Mouse (Mus musculus): ENCODE data around the gene Col23a1. TPM values are rescaled to one million over a fixed set of nuclear protein-coding genes. Genes with fewer than 3 reads are reported as not detected.

Col23a1 gene
- polyA plus RNA-seq, 1 experiment from 2014 or later, result 11.1 TPM

GRCm38 (mm10) chr11:51430180-51430578 is 140.5 kb downstream of the Col23a1 start:
- Histone ChIP-seq H3K4me2 (no peak overlapping the region), H3K9me3 (ENCODE audit: control insufficient read depth, low read length) (no peaks in the 10 kb centered on the region), H3K4me3 (ENCODE audit: low read depth, low read length) (no peak overlapping the region), H3K27me3 (ENCODE audit: control insufficient read depth, insufficient read depth, low read length) (no peaks in the 10 kb centered on the region), H3K4me1 (ENCODE audit: control insufficient read depth, insufficient read depth, low read length) (no peaks in the 10 kb centered on the region), H3K9ac (ENCODE audit: low read length) (no peak overlapping the region), H3K27ac (ENCODE audit: low read depth, low read length) (no peak overlapping the region), H3K36me3 (ENCODE audit: control insufficient read depth, insufficient read depth, low read length) (no peaks in the 10 kb centered on the region)
- WGBS, result 59% methylated on average over 8 of the region's 8 CpGs
- DNase-seq (ENCODE audit: low spot score, missing footprints) (no peak), ATAC-seq (ENCODE audit: low FRiP score) (no peak)

- ATAC-seq (ENCODE audit: low FRiP score) (no peak), DNase-seq (ENCODE audit: low spot score, missing footprints) (no peak)
- Histone ChIP-seq H3K27ac (ENCODE audit: low read depth, low read length) (no peak overlapping the region), H3K27me3 (ENCODE audit: control insufficient read depth, insufficient read depth, low read length) (no peaks in the 10 kb centered on the region), H3K4me2 (no peak overlapping the region), H3K4me1 (ENCODE audit: control insufficient read depth, insufficient read depth, low read length) (no peaks in the 10 kb centered on the region), H3K9ac (ENCODE audit: low read length) (no peak overlapping the region), H3K9me3 (ENCODE audit: control insufficient read depth, low read length) (no peaks in the 10 kb centered on the region), H3K4me3 (ENCODE audit: low read depth, low read length) (no peak overlapping the region), H3K36me3 (ENCODE audit: control insufficient read depth, insufficient read depth, low read length) (no peaks in the 10 kb centered on the region)
- 90% methylated on average over 3 of the region's 3 CpGs for WGBS
Observed at GRCm38 (mm10) chr11:51431287-51431686, 141.6 kb downstream of the Col23a1 start.

GRCm38 (mm10) chr11:51431968-51432367 is 142.2 kb downstream of the Col23a1 start:
- no peak overlapping the region for H3K4me3 ChIP-seq (ENCODE audit: low read depth, low read length)
- H3K27ac ChIP-seq (ENCODE audit: low read depth, low read length), result no peak overlapping the region
- ATAC-seq (ENCODE audit: low FRiP score) (no peak), DNase-seq (ENCODE audit: low spot score, missing footprints) (no peak)
- no peak overlapping the region for H3K4me2 ChIP-seq
- H3K9ac ChIP-seq (ENCODE audit: low read length), result no peak overlapping the region
- no peaks in the 10 kb centered on the region for H3K27me3 ChIP-seq (ENCODE audit: control insufficient read depth, insufficient read depth, low read length)
- WGBS, result 80% methylated on average over 8 of the region's 8 CpGs
- H3K36me3 ChIP-seq (ENCODE audit: control insufficient read depth, insufficient read depth, low read length), result no peaks in the 10 kb centered on the region
- H3K4me1 ChIP-seq (ENCODE audit: control insufficient read depth, insufficient read depth, low read length), result no peaks in the 10 kb centered on the region
- H3K9me3 ChIP-seq (ENCODE audit: control insufficient read depth, low read length), result no peaks in the 10 kb centered on the region

GRCm38 (mm10) chr11:51442006-51442405 is 152.3 kb downstream of the Col23a1 start:
- H3K9ac ChIP-seq (ENCODE audit: low read length), result no peak overlapping the region
- H3K4me3 ChIP-seq (ENCODE audit: low read depth, low read length), result no peak overlapping the region
- H3K4me1 ChIP-seq (ENCODE audit: control insufficient read depth, insufficient read depth, low read length), result no peaks in the 10 kb centered on the region
- ATAC-seq (ENCODE audit: low FRiP score), result no peak
- no peak overlapping the region for H3K27ac ChIP-seq (ENCODE audit: low read depth, low read length)
- no peaks in the 10 kb centered on the region; the same call in 1 of the 2 replicates for H3K9me3 ChIP-seq (ENCODE audit: control insufficient read depth, low read length)
- no peaks in the 10 kb centered on the region for H3K36me3 ChIP-seq (ENCODE audit: control insufficient read depth, insufficient read depth, low read length)
- WGBS, result 99% methylated on average over 7 of the region's 7 CpGs
- no peaks in the 10 kb centered on the region for H3K27me3 ChIP-seq (ENCODE audit: control insufficient read depth, insufficient read depth, low read length)
- H3K4me2 ChIP-seq, result no peak overlapping the region
- no peak for DNase-seq (ENCODE audit: low spot score, missing footprints)

- no peaks in the 10 kb centered on the region for H3K36me3 ChIP-seq (ENCODE audit: control insufficient read depth, insufficient read depth, low read length)
- H3K4me3 ChIP-seq (ENCODE audit: low read depth, low read length), result no peak overlapping the region
- ATAC-seq (ENCODE audit: low FRiP score), result no peak
- H3K9ac ChIP-seq (ENCODE audit: low read length), result no peak overlapping the region
- H3K27me3 ChIP-seq (ENCODE audit: control insufficient read depth, insufficient read depth, low read length), result no peaks in the 10 kb centered on the region
- H3K4me2 ChIP-seq, result no peak overlapping the region
- 78% methylated on average over 8 of the region's 8 CpGs for WGBS
- DNase-seq (ENCODE audit: low spot score, missing footprints), result no peak
- H3K9me3 ChIP-seq (ENCODE audit: control insufficient read depth, low read length), result no peaks in the 10 kb centered on the region
- H3K4me1 ChIP-seq (ENCODE audit: control insufficient read depth, insufficient read depth, low read length), result no peaks in the 10 kb centered on the region
- no peak overlapping the region for H3K27ac ChIP-seq (ENCODE audit: low read depth, low read length)
Observed at GRCm38 (mm10) chr11:51442599-51442998, 152.9 kb downstream of the Col23a1 start.

- no peak overlapping the region for H3K27ac ChIP-seq (ENCODE audit: low read depth, low read length)
Observed at GRCm38 (mm10) chr11:51443818-51444217, 154.1 kb downstream of the Col23a1 start.

GRCm38 (mm10) chr11:51444649-51445048 is 154.9 kb downstream of the Col23a1 start:
- Histone ChIP-seq H3K4me2 (no peak overlapping the region), H3K9me3 (ENCODE audit: control insufficient read depth, low read length) (no peaks in the 10 kb centered on the region), H3K36me3 (ENCODE audit: control insufficient read depth, insufficient read depth, low read length) (no peaks in the 10 kb centered on the region), H3K9ac (ENCODE audit: low read length) (no peak overlapping the region), H3K27me3 (ENCODE audit: control insufficient read depth, insufficient read depth, low read length) (no peaks in the 10 kb centered on the region), H3K27ac (ENCODE audit: low read depth, low read length) (no peak overlapping the region), H3K4me3 (ENCODE audit: low read depth, low read length) (no peak overlapping the region), H3K4me1 (ENCODE audit: control insufficient read depth, insufficient read depth, low read length) (peaks cover 10% of the 10 kb centered on the region)
- DNase-seq (ENCODE audit: low spot score, missing footprints), result no peak
- no peak for ATAC-seq (ENCODE audit: low FRiP score)
- WGBS, result 90% methylated on average over 7 of the region's 7 CpGs

More at GRCm38 (mm10) chr11:51443818-51444217, 154.1 kb downstream of the Col23a1 start:
- ATAC-seq (ENCODE audit: low FRiP score), result no peak
- WGBS, result 80% methylated on average over 2 of the region's 2 CpGs
- Histone ChIP-seq H3K9me3 (ENCODE audit: control insufficient read depth, low read length) (no peaks in the 10 kb centered on the region), H3K9ac (ENCODE audit: low read length) (no peak overlapping the region), H3K36me3 (ENCODE audit: control insufficient read depth, insufficient read depth, low read length) (no peaks in the 10 kb centered on the region), H3K4me1 (ENCODE audit: control insufficient read depth, insufficient read depth, low read length) (peaks cover 5% of the 10 kb centered on the region), H3K4me2 (no peak overlapping the region), H3K4me3 (ENCODE audit: low read depth, low read length) (no peak overlapping the region), H3K27me3 (ENCODE audit: control insufficient read depth, insufficient read depth, low read length) (no peaks in the 10 kb centered on the region)
- no peak for DNase-seq (ENCODE audit: low spot score, missing footprints)

- H3K27ac ChIP-seq (ENCODE audit: low read depth, low read length), result no peak overlapping the region
- H3K4me1 ChIP-seq (ENCODE audit: control insufficient read depth, insufficient read depth, low read length), result peaks cover 10% of the 10 kb centered on the region
- H3K4me2 ChIP-seq, result no peak overlapping the region
- H3K9ac ChIP-seq (ENCODE audit: low read length), result no peak overlapping the region
- ATAC-seq (ENCODE audit: low FRiP score) (0 out of 2 replicates have a peak, but pooled peaks have one; percentile 33), DNase-seq (ENCODE audit: low spot score, missing footprints) (peak; percentile 90)
- no peaks in the 10 kb centered on the region for H3K27me3 ChIP-seq (ENCODE audit: control insufficient read depth, insufficient read depth, low read length)
- 38% methylated on average over 6 of the region's 6 CpGs for WGBS
- no peaks in the 10 kb centered on the region for H3K36me3 ChIP-seq (ENCODE audit: control insufficient read depth, insufficient read depth, low read length)
- no peak overlapping the region for H3K4me3 ChIP-seq (ENCODE audit: low read depth, low read length)
- no peaks in the 10 kb centered on the region for H3K9me3 ChIP-seq (ENCODE audit: control insufficient read depth, low read length)
Observed at GRCm38 (mm10) chr11:51446711-51447425, 157.1 kb downstream of the Col23a1 start.

- ATAC-seq (ENCODE audit: low FRiP score) (no peak), DNase-seq (ENCODE audit: low spot score, missing footprints) (no peak)
- no peak overlapping the region for H3K4me3 ChIP-seq (ENCODE audit: low read depth, low read length)
- no peaks in the 10 kb centered on the region for H3K36me3 ChIP-seq (ENCODE audit: control insufficient read depth, insufficient read depth, low read length)
- no peaks in the 10 kb centered on the region for H3K9me3 ChIP-seq (ENCODE audit: control insufficient read depth, low read length)
- no peak overlapping the region; the same call in 1 of the 2 replicates for H3K27ac ChIP-seq (ENCODE audit: low read depth, low read length)
- no peak overlapping the region for H3K4me2 ChIP-seq
- no peak overlapping the region for H3K9ac ChIP-seq (ENCODE audit: low read length)
- 67% methylated on average over 4 of the region's 4 CpGs for WGBS
- H3K27me3 ChIP-seq (ENCODE audit: control insufficient read depth, insufficient read depth, low read length), result no peaks in the 10 kb centered on the region
- H3K4me1 ChIP-seq (ENCODE audit: control insufficient read depth, insufficient read depth, low read length), result peaks cover 10% of the 10 kb centered on the region
Observed at GRCm38 (mm10) chr11:51448256-51448655, 158.5 kb downstream of the Col23a1 start.
